Mouse (Mus musculus): ENCODE results near the gene Plxnb3.

Plxnb3 gene

DNA sequence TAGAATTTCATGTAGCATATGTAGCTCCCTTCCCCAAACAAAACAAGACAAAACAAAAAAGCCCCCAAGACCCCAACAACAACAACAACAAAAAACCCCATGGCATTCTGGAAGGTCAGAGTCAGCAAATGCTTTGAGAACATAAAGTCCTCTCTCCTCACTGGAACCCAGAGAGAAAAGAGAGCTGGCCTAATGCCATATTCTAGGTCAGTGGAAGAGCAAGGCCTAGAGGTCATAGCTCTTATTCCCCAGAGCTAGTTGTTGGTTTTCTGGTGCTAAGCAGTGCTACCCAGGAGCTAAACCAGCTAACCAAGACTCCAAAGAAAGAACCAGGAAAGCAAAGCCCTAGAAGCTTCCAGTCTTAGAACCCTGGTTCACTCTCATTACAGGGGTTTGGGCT, 28.8 kb downstream of the Plxnb3 start:
- no peak for DNase-seq (ENCODE audit: low spot score in 2 of 2)

- DNase-seq (ENCODE audit: low spot score in 2 of 2): peak; percentile 92 to 95
Observed at GRCm38 (mm10) chrX:73786364-73787224, 29.7 kb downstream of the Plxnb3 start, which contains the start of the genes Idh3g and Ssr4. Idh3g (minus strand) TSS chrX:73786897. Ssr4 (plus strand) TSS chrX:73787028.

DNA sequence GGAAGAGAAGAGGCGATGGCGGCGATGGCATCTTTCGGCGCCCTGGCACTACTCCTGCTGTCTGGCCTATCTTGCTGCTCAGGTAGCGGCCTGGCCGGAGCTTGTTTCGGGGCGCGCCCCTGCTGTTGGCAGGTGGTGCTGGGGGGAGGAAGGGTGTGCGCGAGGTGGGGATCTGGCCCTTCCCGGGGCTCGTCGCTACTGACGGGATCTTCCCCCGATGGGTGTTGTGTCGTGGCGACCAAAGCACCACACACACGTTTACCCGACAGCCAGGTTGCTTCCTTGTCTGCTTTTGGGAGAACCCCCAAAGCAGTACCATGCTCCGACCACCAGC, 30.3 kb downstream of the Plxnb3 start:
- DNase-seq (ENCODE audit: low spot score in 2 of 2): no peak

DNA sequence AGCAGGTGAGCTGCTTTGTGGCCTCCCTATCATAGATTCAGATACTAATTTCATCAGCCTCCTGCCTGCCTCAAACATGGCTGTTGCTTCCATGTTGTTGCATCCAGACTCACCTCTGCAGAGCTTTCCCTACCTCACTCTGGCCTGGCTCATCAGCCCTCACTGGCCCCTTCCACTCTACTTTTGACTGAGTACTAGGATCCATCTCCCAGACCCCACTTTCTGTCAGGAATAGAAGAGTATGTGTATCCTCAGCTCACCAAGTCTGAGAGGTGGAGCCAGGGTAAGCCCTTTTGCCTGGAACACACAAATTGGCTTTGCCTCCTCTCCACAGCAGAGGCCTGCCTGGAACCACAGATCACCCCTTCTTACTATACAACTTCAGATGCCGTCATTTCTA, 31.6 kb downstream of the Plxnb3 start:
- no peak for DNase-seq (ENCODE audit: low spot score in 2 of 2)

- no peak for DNase-seq (ENCODE audit: low spot score in 2 of 2)
Observed at GRCm38 (mm10) chrX:73793039-73793438, 36.1 kb downstream of the Plxnb3 start.

DNA sequence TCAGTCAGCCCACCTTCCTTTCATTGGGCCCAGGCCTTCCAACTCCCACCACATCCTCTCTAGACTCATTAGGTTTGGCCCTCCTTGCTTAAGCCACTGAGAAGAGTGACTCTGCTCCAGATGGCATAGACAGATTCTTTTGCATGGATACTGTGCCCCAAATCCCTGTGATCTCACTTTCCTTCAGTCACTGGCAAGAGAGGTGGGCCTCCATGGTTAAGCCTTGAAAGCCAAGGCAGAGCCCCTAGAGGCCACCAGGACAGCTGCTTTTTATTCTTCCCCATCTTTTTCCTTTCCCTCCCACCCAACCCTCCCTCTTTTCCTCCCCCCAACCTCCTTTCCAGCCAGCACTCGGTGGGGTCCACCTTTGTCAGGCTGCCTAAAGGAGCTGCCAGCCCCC, 36.6 kb downstream of the Plxnb3 start:
- DNase-seq (ENCODE audit: low spot score in 2 of 2): no peak

DNA sequence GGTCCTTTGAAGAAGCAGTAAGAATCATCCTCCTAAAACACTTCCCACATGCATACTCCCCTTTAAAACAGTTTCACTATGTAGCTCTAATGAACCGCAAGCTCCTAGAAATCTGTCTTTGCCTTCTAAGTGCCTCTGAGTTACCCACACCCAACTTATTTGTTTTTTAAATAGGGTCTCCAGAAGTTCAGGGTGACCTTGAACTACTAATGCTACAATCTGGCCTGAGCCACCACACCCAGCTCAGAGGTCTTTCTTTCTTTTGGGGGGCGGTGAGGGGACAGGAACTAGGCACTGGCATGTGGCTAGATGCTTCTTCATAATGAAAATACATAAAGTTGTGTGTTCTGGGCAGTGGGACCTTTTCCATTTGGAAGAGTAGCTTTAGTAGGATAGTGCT, 40.6 kb downstream of the Plxnb3 start:
- no peak for DNase-seq (ENCODE audit: low spot score in 2 of 2)

DNA sequence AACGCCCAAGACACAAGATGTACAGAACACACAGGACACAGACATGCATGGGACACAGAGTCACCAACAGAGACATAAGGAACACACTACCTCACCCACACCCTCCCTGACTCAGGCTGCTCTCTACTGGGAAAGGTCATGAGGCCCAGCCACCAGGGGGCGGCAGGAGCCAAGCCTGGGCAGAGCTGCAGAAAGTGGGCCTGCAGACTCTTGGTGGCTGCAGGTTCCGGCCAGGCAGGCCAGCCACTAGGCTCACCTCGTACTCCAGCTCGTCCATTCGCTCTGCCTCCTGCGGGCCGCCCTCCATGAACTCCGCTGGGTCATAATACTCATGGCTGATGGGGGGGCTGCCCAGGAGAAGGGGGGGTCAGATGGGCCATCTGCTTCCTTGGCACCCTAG, 41.6 kb downstream of the Plxnb3 start:
- peak in 1 of 2 experiments; percentile 46 for DNase-seq (ENCODE audit: low spot score in 2 of 2)

DNA sequence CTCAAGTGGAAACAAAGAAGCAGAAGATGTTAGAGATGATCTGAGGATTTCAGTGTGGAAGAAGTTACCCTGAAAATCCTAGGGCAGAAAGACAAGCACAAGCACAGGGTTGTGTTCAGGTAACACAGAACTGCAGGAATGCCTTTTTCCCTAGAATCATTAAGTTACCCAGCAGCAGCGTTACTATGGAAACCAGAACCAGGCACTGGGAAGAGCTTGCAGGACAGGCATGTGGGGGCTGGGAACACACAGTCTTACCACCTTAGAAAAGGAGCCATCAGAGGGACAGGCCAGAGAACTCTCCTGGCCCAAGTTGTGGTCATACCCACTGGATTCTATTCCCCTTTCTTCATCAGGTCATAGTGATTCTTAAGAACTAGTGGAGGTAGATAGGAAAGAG, 48.9 kb downstream of the Plxnb3 start:
- DNase-seq (ENCODE audit: low spot score in 2 of 2): peak in 1 of 2 experiments; percentile 26

GRCm38 (mm10) chrX:73815072-73815471, 58.2 kb downstream of the Plxnb3 start:
- no peak for DNase-seq (ENCODE audit: low spot score in 2 of 2)

DNA sequence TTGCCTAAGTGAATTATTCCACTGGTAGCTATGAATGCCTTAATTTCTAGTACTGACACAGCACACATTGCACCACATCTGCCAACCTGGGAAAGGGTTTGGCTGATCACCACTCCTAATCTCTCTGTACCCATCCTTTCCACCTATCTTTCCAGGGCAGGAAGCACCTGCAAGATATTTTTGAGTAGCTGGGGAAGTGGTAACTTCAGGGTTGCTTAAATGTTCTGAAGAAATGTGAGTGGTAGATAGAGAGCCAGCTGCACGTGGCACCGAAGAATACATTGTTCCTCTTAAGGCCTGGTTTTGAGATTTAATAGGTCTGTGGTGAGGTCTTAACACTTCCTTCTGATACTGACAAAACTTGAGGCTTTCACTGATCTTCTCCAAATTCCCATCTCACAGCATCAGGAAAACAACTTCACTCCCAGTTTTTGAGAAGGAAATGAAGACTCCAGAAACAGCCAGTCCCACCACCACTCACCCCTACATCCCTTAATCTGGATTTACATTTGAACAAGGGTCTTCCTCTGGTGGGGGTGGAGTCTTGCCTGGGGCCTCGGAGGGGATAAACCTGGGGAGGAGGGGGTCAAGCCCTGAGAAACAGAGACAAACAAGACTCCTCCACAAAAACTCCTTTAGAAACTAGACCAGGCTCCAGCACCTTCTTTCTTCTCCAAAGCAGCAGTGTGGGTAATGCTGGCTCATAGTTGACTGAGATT, 59.9 kb downstream of the Plxnb3 start:
- DNase-seq (ENCODE audit: low spot score in 2 of 2): no peak
